Mouse (Mus musculus) inflammation-experienced regulatory T-cells, adult 6 months (primary cell): ENCODE data around the gene Prkg1. TPM values are rescaled to one million over a fixed set of nuclear protein-coding genes. Genes with fewer than 3 reads are reported as not detected.
"Not testable (repeated sequence)": the region's sequence is repeated elsewhere in the genome, so short reads cannot be mapped to it uniquely, and the experiment has no call there.

Experiments used
- ATAC-seq: one replicate; pipeline ENCODE4 v1.8.0; 2017
- polyA plus RNA-seq, 3 experiments: library from polyadenylated mRNA; unstranded; fragments of 100-300 nt; shearing (Covaris generic); gene quantifications; one replicate each; pipeline ENCODE4 v1.2.1; 2017

The Prkg1 gene
- polyA plus RNA-seq, 3 experiments from 2014 or later = 0.24 TPM; not detected in 2

DNA sequence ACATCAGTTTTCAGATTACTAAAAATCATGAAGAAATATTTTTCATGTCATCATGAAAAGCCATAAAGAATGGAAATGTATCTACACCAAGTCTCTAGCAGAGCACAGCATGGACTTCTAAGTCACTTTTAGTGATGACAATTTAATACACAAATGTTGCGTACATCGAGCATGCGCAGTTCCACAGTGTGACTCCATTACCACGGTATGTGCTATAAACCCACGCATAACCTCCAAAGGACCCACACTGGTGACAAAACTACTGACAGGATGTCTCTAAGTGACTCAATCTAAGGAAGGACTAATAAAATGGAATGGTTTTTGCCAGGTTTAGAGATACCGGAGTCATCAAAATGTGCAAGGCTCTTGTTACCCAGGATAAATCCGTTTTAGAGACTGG lies 480.7 kb downstream of the Prkg1 start:
- no peak for ATAC-seq

DNA sequence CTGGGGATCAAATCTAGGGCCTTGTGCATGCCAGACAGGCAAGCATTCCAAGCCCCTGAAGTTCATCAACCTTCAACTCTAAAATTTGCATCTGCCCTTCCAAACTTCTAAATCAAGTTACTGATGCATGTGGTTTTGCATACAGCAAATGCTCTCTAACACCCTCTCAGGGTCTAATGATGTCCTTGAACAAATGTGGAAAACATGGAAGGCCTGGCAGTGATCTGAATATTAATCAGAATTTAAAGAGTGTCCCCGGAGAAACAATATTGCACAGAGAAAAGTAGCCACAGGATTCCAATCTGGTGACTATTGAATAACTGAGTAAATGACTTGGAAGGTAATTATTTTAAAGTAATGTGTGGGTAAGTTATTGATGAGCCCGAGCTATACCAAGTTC lies 481.2 kb downstream of the Prkg1 start:
- no peak for ATAC-seq

DNA sequence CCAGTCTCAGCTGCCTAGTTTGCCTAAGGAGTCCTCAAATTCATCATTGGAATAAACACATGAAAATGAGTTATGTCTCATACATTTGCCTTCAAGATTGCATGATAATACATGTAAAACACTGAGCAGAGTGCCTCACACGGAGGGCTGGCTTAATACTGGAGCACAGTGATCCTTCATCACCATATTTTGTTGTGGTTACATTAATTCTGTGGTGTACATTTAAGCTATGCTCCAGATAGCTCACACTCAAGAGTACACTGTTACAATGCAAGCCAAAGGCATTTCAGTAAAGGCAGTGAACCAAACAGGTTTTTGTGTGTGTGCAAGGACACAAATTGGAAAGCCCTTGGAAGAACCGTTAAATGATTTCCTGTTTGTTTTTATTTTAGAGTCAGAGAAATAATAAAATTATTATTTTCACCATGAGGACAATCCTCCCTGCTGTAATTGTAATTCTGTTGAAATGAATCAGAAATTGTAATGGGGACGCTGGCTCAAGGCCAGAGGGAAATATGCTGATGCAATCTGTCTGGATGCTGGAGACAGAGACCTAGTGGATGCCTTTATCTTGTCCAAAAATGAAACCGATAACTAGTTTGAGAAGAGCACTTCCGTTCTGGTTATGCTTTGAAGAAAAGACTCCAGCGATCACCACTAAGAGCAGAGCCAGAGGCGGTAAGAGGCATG lies 484.9 kb downstream of the Prkg1 start:
- no peak for ATAC-seq

DNA sequence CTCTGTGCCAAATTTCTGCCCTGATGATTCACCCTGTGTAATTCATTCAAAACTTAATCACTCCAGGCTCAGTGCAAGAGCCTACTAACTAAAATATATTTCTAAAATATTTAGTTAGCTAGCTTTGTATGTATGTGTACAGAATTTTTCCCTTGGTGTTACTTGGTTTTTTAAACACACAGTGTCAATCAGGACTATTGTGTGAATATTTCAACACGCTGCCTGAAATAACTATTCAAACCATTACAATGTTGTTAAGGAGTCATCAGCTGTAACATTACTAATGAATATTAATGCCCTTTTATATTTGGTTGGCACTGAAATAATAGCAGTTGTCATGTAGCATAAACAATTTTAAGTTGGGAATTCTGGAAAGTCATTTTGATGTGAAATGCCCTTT lies 502.4 kb downstream of the Prkg1 start:
- ATAC-seq = no peak

DNA sequence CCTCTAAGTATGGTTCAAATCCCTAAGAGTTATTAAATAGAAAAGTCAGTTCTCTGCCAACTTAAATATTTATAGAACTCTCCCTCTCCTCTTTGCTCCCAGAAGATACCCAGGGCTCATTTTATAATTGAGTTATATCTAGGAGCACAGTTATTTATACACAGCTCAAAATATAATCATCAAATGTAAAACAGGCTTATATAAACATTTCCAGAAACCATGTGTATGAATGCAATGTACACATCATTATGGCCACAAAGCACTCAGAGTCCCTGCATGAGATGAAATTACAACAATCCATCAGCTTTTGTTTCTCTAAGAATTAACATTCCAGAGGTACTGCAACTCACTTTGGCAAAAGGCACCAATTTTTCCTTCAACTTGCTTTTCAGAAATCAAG lies 504.3 kb downstream of the Prkg1 start:
- no peak for ATAC-seq

DNA sequence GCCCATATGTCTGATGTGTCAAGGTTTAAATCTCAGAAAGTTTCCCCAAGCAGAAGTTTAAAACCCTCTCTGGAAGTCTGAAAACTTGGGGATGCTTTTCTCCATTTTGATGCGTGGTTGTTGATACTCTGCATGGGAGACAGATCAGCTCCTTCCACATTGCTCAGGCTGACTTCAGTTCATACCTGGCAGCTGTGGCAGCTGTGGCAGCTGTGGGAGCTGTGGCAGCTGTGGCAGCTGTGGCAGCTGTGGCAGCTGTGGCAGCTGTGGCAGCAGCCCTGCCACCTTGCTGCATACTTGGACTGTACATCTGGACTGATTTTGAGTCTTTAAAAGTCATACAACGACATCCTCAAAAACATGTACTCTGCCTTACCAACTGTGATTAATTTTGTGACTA lies 509.1 kb downstream of the Prkg1 start:
- no peak for ATAC-seq

DNA sequence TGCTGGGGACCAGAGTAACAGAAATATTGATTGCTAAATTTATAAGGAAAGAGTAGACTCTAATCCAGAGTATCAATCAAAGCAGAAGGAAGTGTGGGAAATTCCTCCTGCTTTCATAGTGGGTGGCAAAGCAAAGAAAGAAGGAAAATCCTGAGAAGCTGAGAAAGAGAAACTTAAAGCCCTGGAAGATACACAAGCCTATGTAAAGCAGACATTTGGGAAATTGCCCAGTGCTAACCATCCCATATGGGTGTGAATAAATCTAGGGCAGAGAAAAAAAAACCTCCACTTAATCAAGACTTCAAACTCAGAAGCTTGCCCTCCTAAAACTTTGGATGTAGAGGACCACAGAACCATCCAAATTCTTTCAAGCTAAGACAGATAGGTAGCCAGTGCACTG lies 532.4 kb downstream of the Prkg1 start:
- no peak for ATAC-seq

DNA sequence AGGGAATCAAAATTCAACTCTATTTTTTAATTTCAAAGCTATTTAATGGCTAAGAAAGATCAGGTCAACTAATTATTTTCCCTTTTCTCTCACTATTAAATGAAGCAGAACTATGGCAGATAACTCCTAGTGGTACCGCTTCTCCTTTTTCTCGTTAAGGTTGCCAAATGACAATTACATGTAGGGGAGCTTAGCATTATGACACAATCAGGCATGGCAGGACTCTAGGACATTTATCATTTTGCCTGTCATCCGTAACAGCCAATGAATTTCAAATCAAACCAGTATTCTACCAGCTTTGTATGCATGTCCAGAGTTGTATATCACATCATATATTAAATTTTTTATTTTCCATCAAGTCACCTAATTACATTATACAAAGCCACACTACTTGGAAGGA lies 536.4 kb downstream of the Prkg1 start:
- no peak for ATAC-seq

DNA sequence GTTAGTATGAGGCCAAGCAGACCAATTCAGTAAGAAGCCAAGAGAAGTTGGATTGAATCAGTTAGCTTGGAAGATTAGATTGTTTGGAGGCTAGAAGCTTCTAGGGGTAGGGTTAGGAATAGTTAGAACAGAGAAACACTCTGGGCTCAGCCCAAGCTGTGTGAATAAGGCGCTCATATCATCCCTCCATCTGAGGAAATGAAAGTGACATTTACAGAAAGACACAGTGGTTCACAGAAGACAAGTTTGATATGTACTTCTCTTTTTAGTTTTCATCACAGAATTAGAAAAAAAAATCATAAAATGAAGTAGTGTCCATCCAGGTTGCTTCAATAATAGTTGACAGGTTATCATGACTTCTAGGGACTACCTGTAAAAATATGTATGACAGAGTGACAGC lies 541.4 kb downstream of the Prkg1 start:
- ATAC-seq = no peak

DNA sequence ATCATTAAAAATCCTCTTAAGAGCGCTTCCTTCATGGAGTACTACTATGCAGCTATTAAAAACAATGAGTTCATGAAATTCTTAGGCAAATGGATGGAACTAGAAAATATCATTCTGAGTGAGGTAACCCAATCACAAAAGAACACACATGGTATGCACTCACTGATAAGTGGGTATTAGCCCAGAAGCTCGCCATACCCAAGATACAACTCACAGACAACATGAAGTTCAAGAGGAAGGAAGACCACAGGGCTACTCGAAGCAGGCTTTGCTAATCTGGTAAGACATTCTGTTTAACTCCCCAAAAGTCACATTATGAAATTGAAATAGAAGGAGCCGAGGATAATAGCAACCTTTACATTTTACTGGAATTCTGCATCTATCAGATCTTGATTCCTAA lies 545.6 kb downstream of the Prkg1 start:
- ATAC-seq = not testable (repeated sequence)

DNA sequence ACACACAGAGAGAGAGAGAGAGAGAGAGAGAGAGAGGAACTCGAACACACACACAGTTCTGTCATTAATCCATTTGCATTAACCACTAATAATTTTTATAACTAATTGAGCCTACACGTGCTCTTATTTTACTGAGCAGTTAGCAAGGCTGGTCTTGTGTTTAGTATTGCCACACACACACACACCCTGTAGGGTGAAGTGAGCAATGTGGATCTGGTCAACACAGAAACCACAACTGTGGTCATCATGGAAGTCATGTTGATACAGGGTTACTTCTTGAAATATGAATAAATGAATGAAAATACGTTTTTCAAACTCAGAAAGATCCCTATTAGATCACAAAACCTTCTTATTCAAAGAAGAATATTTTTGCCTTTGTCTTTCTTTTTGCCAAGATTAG lies 554.0 kb downstream of the Prkg1 start:
- ATAC-seq = no peak

DNA sequence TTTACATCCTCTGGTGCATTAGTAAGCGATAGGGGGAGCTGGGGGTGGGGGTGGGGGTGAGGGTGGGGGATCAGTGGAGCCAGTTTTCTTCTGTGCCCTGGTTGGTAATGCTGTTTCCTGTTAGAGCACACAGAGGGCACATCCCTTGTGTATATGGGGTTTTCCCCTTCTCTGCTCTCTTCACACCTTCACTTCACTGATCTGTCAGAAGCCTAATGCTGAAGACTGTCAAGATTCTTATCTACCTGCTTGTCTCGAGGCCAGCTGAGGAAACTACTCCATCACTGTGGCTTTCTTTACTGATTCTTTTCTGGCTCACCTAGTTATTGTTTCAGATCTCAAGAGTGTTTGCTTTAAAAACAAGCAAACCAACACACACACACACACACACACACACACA lies 554.4 kb downstream of the Prkg1 start:
- ATAC-seq = peak; percentile 99

DNA sequence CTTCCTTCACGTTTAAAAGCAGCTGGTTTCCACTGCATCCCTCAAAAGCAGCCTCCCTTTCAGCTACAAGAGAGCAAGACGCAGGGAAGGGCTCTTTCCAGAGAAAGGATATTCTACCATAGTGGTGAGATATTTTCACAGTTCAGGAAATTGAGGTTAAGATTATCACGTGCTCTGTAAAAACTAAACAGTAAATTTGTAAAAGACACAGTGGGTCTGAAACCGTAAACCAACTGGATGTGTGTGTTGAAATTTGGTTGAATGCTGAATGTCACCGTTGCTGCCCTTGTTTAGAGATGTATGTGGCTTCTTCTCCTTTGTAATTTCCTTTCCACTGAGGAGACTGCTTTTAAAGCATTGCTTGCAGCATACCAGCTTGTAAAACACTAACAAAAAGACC lies 565.2 kb downstream of the Prkg1 start:
- peak; percentile 60 for ATAC-seq

DNA sequence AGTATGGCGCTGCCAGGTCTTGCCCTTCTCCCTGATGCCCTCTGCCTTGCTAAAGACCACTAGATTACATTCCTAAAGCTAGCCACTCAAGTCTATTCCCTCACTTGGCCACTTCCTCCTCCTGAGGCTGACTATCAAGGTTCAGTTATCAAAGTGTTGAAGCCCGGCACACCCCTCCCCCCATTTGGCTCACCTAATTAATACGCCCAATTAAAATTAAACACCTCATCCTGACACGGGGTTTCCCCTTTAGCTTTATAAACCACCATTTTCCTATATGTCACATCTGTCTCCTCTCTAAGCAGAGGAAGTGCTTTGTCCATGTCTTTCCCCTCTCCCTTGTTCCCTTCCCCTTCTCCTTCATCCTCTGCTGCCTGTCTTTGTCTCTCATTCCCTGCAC lies 566.4 kb downstream of the Prkg1 start:
- ATAC-seq = peak; percentile 73

DNA sequence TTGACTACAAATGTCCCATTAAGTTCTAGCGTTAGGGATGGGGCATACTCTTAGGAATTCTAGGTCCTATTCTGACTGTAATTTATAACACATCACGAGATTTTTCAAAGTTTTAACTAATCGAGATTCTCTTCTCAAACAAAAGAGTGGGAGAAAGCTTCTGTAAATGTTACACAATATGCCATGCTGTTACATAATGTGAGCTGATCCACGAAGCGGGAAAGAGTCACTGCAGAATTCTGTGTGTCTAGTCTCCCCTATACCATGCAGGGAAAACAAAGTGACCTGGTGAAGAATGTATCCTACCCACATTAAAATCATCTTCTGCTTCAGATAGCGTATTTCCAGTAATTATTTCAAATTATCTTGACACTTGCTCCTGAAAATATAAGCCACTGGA lies 567.8 kb downstream of the Prkg1 start:
- ATAC-seq = no peak

DNA sequence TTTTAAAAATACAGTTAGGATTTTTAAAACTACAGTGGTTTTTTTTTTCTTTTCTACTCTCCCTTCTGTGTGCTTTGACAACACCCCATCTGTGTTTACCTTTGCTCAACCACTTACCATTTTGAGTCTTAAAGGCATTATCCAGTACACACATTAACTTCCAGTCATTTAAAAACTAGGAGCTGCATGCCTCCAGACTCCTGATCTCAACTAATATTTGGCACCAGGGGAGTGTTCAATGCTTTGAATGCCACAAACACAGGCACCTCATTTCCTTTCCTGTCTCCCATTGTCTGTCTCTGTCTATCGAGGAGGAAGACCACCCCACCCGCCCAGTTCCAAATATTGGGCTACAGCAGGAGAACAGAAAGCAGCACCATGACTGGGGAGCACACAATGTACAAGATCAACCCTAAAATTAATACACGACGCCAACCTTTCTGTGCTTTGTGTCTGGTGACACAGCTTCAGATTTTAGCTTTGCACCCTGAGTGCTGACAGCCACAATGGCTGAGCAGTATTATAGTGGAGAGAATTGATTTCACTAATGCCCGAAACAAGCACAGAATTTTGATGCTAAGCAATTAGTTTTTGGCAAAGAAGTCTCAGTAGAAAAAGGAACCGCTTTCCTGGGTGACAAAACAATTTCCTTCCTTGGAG lies 576.1 kb downstream of the Prkg1 start:
- no peak for ATAC-seq

DNA sequence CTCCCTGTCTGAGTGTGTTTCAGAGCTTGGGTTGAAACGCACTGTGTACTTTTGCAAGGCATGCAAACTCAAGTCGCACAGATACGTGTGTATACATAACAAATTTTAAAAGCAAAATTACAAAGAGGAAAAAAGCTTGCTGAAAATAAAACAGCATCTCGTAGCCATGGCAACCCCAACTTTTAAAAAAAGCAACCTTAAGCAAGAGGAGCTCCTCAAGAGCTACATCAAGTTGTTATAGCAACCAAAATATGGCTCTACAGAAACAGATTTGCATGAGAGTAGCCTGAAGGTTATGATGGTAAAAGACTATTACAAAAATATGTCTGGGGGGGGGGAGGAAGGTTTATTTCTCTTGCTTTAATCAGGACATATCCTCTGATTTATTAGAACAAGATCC lies 584.1 kb downstream of the Prkg1 start:
- no peak for ATAC-seq

DNA sequence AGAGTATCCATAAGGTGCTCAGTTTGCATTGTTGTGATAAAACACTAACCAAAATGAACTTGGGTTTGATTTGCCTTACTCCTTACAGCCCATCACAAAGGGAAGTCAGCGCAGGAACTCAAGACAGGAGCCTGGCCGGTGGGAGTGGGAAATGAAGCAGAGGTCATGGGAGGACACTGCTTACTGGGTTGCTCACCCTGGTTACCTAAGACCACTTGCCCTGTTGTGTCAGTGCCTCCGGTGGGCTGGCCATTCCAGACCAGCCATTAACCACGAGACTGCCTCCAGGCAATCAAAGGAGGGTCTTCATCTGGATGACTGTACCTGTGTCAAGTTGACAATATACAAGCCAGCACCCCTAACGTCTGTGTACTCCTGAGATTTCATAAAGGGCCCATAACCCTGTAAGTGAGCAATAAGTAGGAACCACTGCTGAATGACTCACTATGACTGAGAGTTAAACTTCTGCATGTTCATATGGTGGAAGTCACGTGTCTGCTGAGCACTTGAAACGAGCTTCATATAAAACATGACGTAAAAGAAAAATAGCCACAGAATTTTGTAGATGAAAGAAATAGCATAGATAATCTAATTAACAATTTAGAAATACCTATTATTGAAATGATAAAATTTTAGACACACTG lies 587.4 kb downstream of the Prkg1 start:
- no peak for ATAC-seq

DNA sequence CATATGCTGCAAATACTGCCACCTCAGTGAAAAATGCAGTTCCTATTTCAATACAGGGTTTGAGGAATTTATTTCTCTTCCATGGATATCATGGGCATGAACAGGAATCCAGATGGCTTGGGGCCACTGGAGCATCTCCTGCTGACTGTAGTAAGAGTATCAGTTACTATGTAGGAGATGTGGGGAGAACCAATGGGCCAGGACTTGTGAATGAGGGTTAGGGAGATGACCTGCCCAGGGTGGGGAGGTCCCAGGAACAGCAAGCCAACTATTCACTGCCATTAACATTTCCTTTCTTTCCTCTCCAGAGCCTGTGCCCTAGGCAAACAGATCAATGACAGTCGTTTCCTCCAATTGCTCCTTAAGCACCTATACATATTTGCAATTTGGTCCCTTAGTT lies 593.8 kb downstream of the Prkg1 start:
- no peak for ATAC-seq

DNA sequence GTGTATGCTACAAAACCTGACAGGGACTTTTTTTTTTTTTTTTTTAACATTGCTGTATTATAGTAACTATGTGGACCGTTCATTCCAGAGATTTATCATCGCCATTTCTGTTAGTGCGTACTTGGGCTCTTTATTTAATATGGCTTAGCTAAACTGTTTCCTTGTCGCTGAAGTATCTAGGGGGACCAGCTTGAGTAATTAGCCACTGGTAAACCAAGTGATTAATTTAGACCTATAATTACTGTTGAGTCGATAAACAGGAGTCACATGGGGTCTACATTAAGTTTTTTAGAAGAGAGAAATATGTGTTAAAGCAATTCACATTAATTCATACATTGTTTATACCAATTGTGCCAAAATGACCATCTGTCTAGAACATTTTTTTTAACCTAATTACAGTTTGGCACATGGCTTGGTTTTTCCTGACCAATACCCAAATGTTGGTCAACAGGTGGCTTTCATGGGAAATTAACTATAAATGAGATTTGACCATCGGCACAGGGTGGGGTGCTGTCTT lies 605.8 kb downstream of the Prkg1 start:
- ATAC-seq = no peak

DNA sequence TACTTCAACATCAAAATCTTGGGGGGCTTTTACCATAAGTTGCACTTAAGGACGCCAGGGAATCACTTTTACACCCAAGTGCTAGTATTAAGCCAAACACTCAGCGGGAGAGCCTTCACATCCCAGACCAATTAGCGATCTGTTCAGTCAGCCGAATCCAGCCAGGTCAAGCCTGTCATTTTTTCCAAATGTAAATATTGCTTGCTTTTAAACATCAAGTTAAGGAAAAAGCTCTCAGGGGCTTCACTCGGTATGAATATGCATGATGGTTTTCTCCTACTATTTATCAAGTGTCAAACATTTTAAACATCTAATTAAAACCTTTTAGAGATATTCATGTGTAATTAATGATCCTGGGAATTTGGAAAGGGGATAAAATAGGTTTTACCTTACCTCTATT lies 611.4 kb downstream of the Prkg1 start:
- ATAC-seq = no peak

DNA sequence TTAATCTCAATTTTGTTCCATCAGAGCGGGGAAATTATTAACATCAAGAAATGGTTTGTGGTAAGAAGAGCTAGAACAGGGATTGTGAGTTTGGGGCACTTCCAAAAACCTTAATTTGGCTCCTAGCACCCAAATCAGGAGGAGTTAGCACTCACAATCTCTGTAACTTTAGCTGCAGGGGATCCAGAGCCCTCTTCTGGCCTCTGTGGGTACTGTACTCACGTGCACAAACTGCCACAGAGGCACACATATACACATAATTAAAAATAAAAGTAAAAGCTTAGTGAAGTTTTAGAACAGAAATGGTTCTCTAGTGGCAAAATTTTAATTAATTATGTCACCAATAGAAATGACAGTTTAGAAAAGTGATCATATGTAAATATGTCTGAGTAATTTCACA lies 614.9 kb downstream of the Prkg1 start:
- ATAC-seq = no peak

DNA sequence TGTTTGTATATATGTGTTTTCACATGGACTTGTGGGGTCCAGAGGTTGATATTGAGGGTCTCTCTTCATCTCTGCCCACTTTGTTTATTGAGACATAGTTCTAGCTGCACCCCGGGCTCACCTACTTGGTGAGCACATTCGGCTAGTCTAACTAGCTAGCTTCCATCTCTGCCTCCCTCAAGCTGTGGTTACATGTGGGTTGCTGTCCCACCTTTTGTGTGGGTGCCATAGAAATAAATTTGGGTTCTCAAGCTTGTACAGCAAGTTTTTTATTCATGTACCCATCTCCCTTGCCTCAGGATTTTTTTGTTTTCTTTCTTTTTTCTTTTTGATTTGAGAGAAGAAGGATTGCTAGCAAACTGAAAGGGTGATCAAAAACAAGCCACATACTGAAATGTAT lies 617.4 kb downstream of the Prkg1 start:
- ATAC-seq = no peak

DNA sequence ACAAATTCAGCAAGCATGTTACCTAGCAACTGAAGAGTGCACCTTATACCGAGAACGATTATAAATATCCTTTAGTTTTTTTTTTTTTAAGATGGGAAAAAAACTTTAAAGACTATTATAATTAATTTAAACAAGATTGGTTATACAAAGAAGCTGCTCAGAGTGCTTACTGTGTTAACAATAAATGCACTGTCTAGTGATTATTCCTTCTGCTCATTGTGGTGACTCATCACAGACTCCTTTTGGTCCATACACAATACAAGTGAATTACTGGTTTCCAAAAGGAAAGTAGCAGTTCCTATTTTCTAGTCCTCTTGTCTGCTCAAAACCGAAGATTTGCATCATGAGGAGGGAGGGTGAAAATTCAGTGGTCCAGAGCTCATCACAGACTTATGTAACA lies 618.7 kb downstream of the Prkg1 start:
- no peak for ATAC-seq
